Mouse (Mus musculus) spleen, adult 2 months (tissue): ENCODE results near the gene Cldn19.

ENCODE experiments used
- CTCF ChIP-seq: fragments of 200-500 bp; IDR thresholded peaks from 2 replicates; pipeline ENCODE4 v1.5.1; 2011; ENCODE audit warnings: mild to moderate bottlenecking, inconsistent platforms; ENCODE audit not compliant: insufficient read depth, insufficient read length, insufficient replicate concordance; ENCODE audit errors: extremely low read depth
- POLR2A ChIP-seq: fragments of 200-500 bp; IDR thresholded peaks from 2 replicates; pipeline ENCODE4 v1.6.1; 2011; ENCODE audit warnings: low read depth, low read length, inconsistent platforms

GRCm38 (mm10) chr4:119233256-119233901, 21.8 kb upstream of the Cldn19 start:
- TF ChIP-seq POLR2A (no peak), CTCF (no peak)
